Mouse (Mus musculus) myocyte (in vitro differentiated cells): ENCODE data around the gene Leap2. TPM values are rescaled to one million over a fixed set of nuclear protein-coding genes. Genes with fewer than 3 reads are reported as not detected.

Source experiments
- H3K27me3 ChIP-seq: one replicate; pipeline ENCODE4 v1.6.1; 2011; ENCODE audit not compliant: control insufficient read depth, insufficient read depth, insufficient read length
- H3K36me3 ChIP-seq: one replicate; pipeline ENCODE4 v1.6.1; 2011; ENCODE audit not compliant: control insufficient read depth, insufficient read depth
- H3K4me2 ChIP-seq: one replicate; pipeline ENCODE4 v1.6.1; 2011; ENCODE audit warnings: low read depth, control low read depth
- H3K4me3 ChIP-seq: one replicate; pipeline ENCODE4 v1.5.1; 2011; ENCODE audit warnings: mild to moderate bottlenecking, control low read depth, moderate library complexity
- H3K79me2 ChIP-seq: one replicate; pipeline ENCODE4 v1.6.1; 2011; ENCODE audit not compliant: control insufficient read depth, insufficient read depth
- H3ac ChIP-seq: one replicate; pipeline ENCODE4 v1.6.1; 2011; ENCODE audit not compliant: control insufficient read depth, insufficient read length
- REST ChIP-seq: IDR thresholded peaks from one replicate; pipeline ENCODE4 v1.6.1; 2011; ENCODE audit warnings: mild to moderate bottlenecking, control low read depth, moderate library complexity; ENCODE audit not compliant: insufficient read depth, insufficient read length
- polyA plus RNA-seq: library from polyadenylated mRNA; unstranded; fragments of >200 nt; fragmentation: generic; extraction: Trizol; gene quantifications from one replicate; pipeline ENCODE4 v1.2.1, GENCODE M21; 2012; ENCODE audit warnings: missing spikeins

Leap2 gene
- polyA plus RNA-seq, 1 experiment, result not detected

GRCm38 (mm10) chr11:53378918-53379317, 44.1 kb downstream of the Leap2 start:
- peaks cover 55% of the 10 kb centered on the region for H3K36me3 ChIP-seq

More at GRCm38 (mm10) chr11:53378918-53379317, 44.1 kb downstream of the Leap2 start:
- Histone ChIP-seq H3K4me2 (no peak overlapping the region), H3K4me3 (no peak overlapping the region), H3K79me2 (peaks cover 55% of the 10 kb centered on the region), H3K27me3 (no peaks in the 10 kb centered on the region), H3ac (no peak overlapping the region)
- TF ChIP-seq REST, result no peak

Other genes with a start within 250 kb of the Leap2 start
- gene Hspa4, start 122.7 kb downstream of the Leap2 start, polyA plus RNA-seq, result 99.3 TPM
- 4.0 TPM for gene Zcchc10, start 98.5 kb downstream of the Leap2 start, polyA plus RNA-seq
- 15.6 TPM for gene Aff4, start 72.3 kb downstream of the Leap2 start, polyA plus RNA-seq
- gene Uqcrq, start 7.7 kb upstream of the Leap2 start, polyA plus RNA-seq, result 1,153 TPM
- 3.7 TPM for gene Gdf9, start 7.9 kb upstream of the Leap2 start, polyA plus RNA-seq
- gene Gm10447, start 33.9 kb upstream of the Leap2 start, polyA plus RNA-seq, result 0.02 TPM
- 0.88 TPM for gene Shroom1, start 34.0 kb upstream of the Leap2 start, polyA plus RNA-seq
- gene Gm9837, start 47.3 kb upstream of the Leap2 start, polyA plus RNA-seq, result not detected
- gene Gm9945, start 57.0 kb upstream of the Leap2 start, polyA plus RNA-seq, result not detected
- not detected for gene Sowaha, start 57.1 kb upstream of the Leap2 start, polyA plus RNA-seq
- 92.4 TPM for gene Sept8, start 96.1 kb upstream of the Leap2 start, polyA plus RNA-seq
- gene Kif3a, start 144.2 kb upstream of the Leap2 start, polyA plus RNA-seq, result 13.6 TPM
- 0.19 TPM for gene Il4, start 195.5 kb upstream of the Leap2 start, polyA plus RNA-seq
- not detected for gene Il13, start 211.5 kb upstream of the Leap2 start, polyA plus RNA-seq